Mouse (Mus musculus) bone marrow macrophage, adult 2 months (primary cell): ENCODE results near the gene Bmf. TPM values are rescaled to one million over a fixed set of nuclear protein-coding genes. Genes with fewer than 3 reads are reported as not detected.

Experiments used
- H3K27ac ChIP-seq: 2 replicates; pipeline ENCODE4 v1.5.1; 2012; ENCODE audit warnings: low read depth, low read length; ENCODE audit not compliant: insufficient read depth
- H3K4me1 ChIP-seq: 2 replicates; pipeline ENCODE4 v1.6.1; 2012; ENCODE audit warnings: low read length; ENCODE audit not compliant: control insufficient read depth, insufficient read depth
- H3K4me3 ChIP-seq: 2 replicates; pipeline ENCODE4 v1.5.1; 2012; ENCODE audit warnings: mild to moderate bottlenecking, low read length, moderate library complexity; ENCODE audit not compliant: insufficient read depth
- CTCF ChIP-seq: IDR thresholded peaks from 2 replicates; pipeline ENCODE4 v1.5.1; 2012; ENCODE audit warnings: low read depth, mild to moderate bottlenecking, low read length, moderate library complexity
- POLR2A ChIP-seq: IDR thresholded peaks from 2 replicates; pipeline ENCODE4 v1.6.1; 2012; ENCODE audit warnings: mild to moderate bottlenecking, low read depth, low read length, borderline replicate concordance
- polyA plus RNA-seq: library from polyadenylated mRNA; stranded (reverse); fragments of >200 nt; gene quantifications from 2 replicates; pipeline ENCODE4 v1.2.4, GENCODE M21; 2012; ENCODE audit not compliant: missing spikeins, insufficient read depth, insufficient read length

Gene Bmf
- polyA plus RNA-seq, 1 experiment, result 44.1 TPM

DNA sequence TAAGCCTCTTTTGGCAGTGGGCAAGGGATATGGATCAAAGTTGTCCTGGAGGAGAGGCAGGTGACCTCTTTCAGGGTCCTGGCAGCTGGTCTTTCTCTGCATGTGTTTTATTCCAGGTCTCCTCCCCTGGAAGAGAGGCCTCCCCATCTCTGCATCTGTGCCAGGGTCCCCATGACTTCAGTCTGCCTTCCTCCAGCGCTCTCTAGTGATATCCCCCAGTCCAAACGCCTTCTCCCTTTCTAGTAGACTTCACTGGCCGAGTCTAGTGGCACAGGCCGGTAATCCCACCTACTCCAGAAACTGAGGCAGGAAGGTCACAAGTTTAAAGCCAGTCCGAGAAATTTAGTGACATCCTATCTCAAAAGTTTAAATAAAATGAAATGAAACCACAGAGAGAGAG lies 51.6 kb downstream of the Bmf start:
- TF ChIP-seq POLR2A (no peak), CTCF (no peak)
- Histone ChIP-seq H3K4me1 (peaks cover 12% of the 10 kb centered on the region), H3K4me3 (no peak overlapping the region), H3K27ac (no peak overlapping the region)

DNA sequence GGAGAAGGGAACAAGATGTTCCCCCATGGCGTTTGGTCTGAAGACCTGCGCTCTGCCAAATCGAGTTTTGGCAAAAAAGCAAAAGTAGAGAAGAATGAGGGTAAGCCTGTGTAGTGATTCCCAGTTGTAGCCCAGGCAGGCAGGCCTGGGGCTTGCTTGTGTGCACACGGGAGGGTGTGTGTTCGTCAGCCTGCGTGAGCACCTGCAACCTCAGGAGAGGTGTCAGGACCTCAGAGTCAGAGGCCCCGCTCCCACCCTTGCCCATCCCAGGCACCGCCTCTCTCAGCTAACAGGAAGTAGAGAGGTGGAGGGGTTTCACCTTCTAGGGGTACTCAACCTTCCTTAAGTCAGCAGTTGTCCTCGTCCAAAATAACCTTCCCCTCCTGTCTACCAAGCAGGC lies 54.5 kb downstream of the Bmf start:
- TF ChIP-seq POLR2A (no peak), CTCF (no peak)
- H3K4me3 ChIP-seq, result no peak overlapping the region
- peaks cover 28% of the 10 kb centered on the region for H3K4me1 ChIP-seq
- no peak overlapping the region for H3K27ac ChIP-seq

DNA sequence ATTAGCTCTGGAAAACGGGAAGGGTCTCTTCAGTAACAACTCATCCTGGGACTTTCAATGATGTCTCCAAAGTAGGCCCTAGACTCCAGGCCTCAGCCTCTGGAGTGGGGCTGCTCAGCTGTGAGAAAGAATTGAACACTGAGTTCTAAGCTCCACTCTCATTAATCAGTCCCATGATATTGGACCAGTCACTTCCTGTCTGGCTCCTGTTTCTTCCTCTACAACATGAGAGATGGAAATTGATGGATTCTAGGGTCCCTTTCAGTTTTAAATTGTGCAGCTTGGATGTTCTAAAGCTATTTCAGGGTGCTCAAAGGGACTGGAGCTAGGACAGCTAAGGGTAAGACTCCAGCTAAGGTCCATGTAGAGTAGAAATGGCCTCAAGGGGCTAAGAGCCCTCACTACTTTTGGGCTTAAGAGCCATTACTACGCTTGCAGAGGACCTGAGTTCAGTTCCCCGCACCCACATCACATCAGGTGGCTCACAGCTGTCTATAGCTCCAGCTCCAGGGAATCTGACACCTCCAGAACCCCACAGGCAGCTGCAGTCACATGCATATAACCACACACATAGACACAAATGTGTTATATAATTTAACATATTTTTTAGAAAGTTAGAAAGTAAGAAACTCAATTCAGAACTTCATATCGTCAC lies 57.6 kb downstream of the Bmf start:
- TF ChIP-seq CTCF, result no peak
- TF ChIP-seq POLR2A, result no peak
- H3K27ac ChIP-seq, result peak overlapping the region; percentile 88
- no peak overlapping the region for H3K4me3 ChIP-seq
- H3K4me1 ChIP-seq, result peaks cover 38% of the 10 kb centered on the region

DNA sequence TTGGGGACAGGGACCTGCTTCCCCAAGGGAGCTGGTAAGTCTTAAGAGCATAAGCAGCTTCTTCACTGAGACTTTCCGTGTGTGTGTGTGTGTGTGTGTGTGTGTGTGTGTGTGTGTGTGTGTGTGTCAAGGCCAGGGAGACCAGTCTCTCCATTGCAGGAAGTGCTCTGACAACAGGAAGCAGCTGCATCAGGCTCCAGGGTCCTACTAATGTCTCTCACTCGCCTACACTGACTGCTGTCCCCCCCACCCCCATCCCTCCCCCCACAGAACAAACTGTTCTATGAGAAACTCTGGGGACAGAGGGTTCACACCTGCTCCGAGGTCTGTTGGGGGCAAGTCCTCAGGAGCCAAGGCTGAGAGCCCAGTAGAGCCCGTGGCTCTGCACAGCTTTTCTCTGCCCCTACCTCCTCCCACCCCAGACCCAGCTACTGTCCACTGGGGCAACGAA lies 58.2 kb downstream of the Bmf start:
- no peak for TF ChIP-seq POLR2A
- no peak for TF ChIP-seq CTCF
- H3K4me1 ChIP-seq, result peaks cover 38% of the 10 kb centered on the region
- H3K4me3 ChIP-seq, result no peak overlapping the region
- H3K27ac ChIP-seq, result peak overlapping the region; percentile 88

DNA sequence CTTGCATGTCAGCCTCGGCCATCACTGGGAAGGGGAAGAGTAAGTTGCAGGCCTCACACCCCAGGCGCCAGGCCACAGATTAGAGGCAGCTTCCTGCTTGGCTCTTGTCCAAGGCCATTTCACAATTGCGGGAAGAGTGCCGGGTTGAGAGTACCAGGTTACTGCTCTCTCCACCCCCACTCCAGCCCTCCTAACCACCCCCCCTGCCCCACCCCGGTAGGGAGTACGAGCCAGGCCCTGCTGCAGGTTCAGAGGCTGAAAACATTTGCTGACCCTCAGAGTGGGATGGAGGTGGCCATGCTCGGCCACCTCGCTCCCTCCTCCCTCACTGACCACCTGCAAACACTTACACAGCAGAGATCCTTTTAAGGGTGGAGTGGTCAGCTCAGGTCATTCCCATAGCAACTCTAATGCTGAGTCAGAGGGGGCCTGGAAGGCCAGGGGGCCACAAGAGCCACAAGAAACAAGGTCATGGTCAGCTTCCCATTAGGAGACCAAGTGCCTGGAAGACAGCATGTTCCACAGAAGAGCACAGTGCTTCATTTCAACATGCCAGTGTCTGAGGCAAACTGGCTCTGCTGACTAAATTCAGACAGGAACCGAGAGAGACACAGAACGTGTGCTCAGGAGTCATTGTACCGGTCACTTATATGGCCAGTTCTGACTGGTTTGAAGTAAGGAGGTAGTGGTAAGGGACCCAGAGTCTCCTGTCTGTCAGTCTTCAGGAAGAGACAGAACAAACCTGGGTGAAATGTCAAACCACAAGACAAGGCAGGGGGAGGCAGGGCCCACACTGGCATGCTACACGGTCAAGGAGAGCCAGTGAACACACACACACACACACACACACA lies 59.0 kb downstream of the Bmf start:
- H3K27ac ChIP-seq, result peak overlapping the region; percentile 88
- peaks cover 38% of the 10 kb centered on the region for H3K4me1 ChIP-seq
- H3K4me3 ChIP-seq, result peak overlapping the region; percentile 6; the same call in 1 of the 2 replicates
- TF ChIP-seq POLR2A (no peak), CTCF (no peak)

DNA sequence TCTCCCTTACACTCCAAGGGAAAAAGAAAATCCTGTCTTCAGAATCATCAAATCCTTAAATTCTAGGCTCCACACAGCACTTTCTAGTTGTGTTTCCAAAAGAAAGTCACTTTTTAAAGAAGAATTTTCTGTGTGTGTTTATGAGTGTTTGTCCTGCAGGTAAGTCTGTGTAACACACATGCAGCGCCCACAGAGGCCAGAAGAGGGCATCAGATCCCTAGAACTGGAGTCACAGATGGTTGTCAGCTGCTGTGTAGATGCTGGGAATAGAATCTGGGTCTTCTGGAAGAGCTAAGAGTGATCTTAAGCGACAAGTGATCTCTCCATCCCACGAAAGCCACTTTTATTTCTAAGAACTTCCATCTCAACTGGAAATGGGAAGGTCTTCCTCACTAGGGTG lies 61.7 kb downstream of the Bmf start:
- Histone ChIP-seq H3K4me3 (no peak overlapping the region), H3K4me1 (peaks cover 38% of the 10 kb centered on the region), H3K27ac (no peak overlapping the region)
- TF ChIP-seq CTCF (no peak), POLR2A (no peak)

DNA sequence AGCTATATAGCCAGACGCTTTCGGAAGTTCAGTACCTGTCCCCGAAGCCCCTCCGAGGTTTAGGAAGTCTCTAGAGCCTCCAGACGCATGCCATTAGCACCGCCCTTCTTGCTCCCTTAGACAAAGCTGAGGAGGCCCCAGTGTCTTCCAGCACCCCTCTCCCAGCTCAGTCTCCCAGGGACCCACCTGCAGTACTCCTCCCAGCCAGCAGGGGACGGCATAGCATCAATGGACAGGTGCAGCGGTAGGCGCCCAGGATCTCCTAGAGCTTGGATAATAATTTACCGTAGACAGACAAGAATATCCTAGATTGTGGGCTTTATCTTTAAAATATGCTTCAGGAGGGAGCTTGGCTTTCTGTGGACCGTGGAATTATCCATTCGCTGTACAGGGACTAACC lies 62.6 kb downstream of the Bmf start:
- H3K4me1 ChIP-seq, result peaks cover 36% of the 10 kb centered on the region
- no peak overlapping the region for H3K4me3 ChIP-seq
- TF ChIP-seq CTCF, result peak; percentile 98
- TF ChIP-seq POLR2A, result no peak
- H3K27ac ChIP-seq, result no peak overlapping the region

DNA sequence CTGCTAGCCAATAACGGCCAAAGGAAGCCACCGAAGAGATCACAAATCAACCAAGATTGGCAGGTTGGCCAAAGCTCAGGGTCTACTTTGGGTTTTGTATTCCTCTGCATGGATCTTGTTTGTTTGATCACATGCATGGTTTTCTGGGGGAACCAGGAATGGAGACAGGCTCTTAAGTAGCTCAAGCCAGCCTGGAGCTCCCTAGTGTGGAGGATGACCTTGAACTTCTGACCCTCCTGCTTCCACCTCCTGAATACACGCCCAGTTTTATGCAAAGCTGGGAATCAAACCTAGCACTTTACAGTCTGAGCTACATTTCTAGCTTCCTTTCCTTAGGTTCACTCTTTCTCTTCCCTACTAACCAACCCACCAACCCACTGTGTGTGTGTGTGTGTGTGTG lies 64.1 kb downstream of the Bmf start:
- Histone ChIP-seq H3K4me1 (peaks cover 22% of the 10 kb centered on the region), H3K27ac (no peak overlapping the region), H3K4me3 (no peak overlapping the region)
- TF ChIP-seq POLR2A, result no peak
- TF ChIP-seq CTCF, result no peak

DNA sequence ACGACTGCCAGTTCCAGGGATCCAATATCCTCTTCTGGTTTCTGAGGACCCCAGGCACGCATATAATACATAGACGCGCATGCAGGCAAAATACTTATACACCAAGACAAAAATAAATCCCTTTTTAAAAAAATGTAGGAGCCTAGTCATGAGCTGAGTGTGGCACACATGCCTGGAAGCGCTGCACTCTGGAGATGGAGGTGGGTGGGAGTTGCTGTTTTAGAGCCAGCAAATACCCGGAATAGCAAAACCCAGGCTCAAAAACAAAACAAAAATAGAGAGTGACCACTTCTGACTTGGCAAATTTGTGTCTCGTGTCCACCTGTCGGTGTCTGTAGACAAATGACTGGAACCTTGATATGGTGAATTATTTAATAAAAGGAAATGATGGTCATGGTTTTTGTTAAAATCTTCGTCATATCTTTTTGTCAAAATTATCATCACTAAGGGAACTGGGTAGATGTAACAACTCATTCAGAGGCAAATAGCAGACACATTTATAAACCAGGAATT lies 65.0 kb downstream of the Bmf start:
- TF ChIP-seq CTCF (no peak), POLR2A (no peak)
- H3K4me3 ChIP-seq, result no peak overlapping the region
- no peak overlapping the region for H3K27ac ChIP-seq
- peaks cover 17% of the 10 kb centered on the region for H3K4me1 ChIP-seq

DNA sequence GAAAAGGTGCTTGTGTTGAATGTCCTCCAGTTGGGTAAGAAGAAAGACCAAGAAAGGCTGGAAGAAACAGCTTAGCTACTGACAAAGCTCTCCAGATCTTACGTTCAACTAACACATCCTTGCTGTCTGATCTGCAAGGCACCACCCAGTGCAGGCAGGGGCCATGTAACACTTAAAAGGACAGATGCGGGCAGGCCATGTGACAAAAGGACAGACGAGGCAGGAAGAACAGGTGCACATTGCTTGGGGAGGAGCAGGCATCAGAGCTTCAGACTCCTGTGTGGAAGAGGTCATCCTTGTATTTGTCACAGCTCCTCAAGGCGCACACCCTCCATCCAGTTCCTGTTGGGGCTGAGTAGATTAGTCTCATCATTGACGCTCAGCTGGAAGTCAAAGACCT lies 66.5 kb downstream of the Bmf start:
- TF ChIP-seq CTCF, result no peak
- no peak for TF ChIP-seq POLR2A
- H3K27ac ChIP-seq, result no peak overlapping the region
- no peak overlapping the region for H3K4me3 ChIP-seq
- peaks cover 13% of the 10 kb centered on the region for H3K4me1 ChIP-seq
